Mouse (Mus musculus) heart, adult 2 months (tissue): Measurements from ENCODE around the gene Gnb2.

Source experiments
- CTCF ChIP-seq: fragments of 200-600 bp; IDR thresholded peaks from 2 replicates; pipeline ENCODE4 v1.8.1; 2022; ENCODE audit warnings: antibody characterized with exemption, mild to moderate bottlenecking, moderate library complexity
- POLR2A ChIP-seq: fragments of 200-500 bp; IDR thresholded peaks from 2 replicates; pipeline ENCODE4 v1.6.1; 2011; ENCODE audit warnings: mild to moderate bottlenecking, low read depth, low read length, control low read depth; ENCODE audit not compliant: insufficient read depth

DNA sequence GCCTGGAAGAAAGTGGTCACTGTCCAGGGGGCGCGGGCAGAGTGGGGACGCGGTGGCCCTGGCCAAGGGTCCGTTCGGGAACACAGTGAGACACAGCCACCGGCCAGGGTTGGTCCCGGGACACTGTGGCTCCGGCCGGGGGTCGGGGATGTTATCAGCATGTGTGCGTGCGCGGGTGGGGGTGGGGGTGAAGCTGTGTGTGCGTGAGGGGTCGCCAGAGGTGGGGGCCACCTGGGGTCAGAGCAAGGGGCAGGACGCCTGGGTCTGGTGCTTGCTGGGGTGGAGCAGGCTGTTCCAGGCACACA lies 47.5 kb downstream of the Gnb2 start:
- no peak for TF ChIP-seq CTCF
- no peak for TF ChIP-seq POLR2A
